Mouse (Mus musculus): ENCODE data around the gene Rtl9. TPM values are rescaled to one million over a fixed set of nuclear protein-coding genes. Genes with fewer than 3 reads are reported as not detected.

Gene Rtl9
- polyA plus RNA-seq (2012; rRNA removed): 0.85 and 1.5 TPM in 2 replicates

DNA sequence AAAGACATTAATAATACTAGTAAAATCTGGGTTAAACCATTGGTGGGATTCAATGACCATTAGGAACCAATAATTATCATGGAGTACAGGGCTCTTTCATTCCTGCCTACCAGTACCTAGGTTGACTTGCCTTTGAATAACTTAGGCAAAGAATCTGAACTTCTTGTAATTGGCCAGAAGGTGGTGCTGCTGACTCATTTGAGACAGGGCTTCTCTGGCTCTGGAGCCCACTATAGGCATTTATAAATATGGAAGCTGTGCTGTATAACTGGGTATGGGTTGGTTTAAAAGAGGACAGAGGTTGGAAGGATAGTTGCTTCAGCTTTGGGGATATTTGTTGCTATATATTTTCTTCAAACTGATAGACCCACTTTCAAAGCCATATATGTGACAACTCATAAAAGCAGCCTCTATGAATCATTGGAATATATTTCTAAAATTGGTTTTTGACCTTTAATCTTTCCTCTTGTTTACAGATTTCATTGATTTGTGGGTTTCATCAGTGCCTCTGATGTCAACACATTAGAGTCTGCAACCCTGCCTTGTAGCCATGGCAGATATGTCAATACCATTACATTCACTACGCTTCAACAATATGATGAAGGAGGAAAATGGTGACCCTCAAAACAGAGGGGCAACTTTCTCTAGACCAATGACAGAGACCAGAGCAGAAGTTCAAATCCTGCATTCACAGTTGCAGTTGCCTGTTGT is at the start of gene Rtl9:
TSS of gene Rtl9 (plus strand) at position 551 of the 711 bp plus-strand sequence.
- TF ChIP-seq CTCF (IDR thresholded peaks at IDR 0.05; ENCODE audit: borderline replicate concordance, extremely low read depth, insufficient read depth, insufficient read length): peak; percentile 63; the same call in 1 of the 2 replicates
- TF ChIP-seq POLR2A (IDR thresholded peaks at IDR 0.05; ENCODE audit: borderline replicate concordance, extremely low read depth, insufficient read depth, insufficient read length, poor library complexity, severe bottlenecking): no peak
- DNase-seq (ENCODE audit: low read depth): peak; percentile 71

DNA sequence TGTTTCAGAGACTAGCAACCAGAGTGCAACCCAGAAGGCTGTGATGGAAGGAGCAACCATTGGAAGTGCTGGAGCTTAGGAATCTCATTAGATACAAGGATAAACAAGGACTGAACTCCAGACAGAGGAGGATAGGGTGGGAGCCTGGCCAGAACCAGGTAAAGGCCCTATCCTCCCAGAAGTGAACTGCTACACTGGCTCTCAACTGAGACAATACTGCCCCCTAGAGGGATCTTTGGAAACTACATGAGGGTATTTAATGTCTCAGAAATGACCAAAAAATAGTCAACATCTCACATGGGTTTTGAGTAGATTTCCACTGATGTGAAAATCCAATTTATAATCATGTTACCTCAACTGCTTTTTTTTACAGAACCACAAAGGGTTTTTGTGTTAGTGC is 47.9 kb upstream of the Rtl9 start:
- TF ChIP-seq POLR2A (IDR thresholded peaks at IDR 0.05; ENCODE audit: borderline replicate concordance, extremely low read depth, insufficient read depth, insufficient read length, poor library complexity, severe bottlenecking) (no peak), CTCF (IDR thresholded peaks at IDR 0.05; ENCODE audit: borderline replicate concordance, extremely low read depth, insufficient read depth, insufficient read length) (peak; percentile 49; the same call in 1 of the 2 replicates)
- peak; percentile 32 for DNase-seq (ENCODE audit: low read depth)

DNA sequence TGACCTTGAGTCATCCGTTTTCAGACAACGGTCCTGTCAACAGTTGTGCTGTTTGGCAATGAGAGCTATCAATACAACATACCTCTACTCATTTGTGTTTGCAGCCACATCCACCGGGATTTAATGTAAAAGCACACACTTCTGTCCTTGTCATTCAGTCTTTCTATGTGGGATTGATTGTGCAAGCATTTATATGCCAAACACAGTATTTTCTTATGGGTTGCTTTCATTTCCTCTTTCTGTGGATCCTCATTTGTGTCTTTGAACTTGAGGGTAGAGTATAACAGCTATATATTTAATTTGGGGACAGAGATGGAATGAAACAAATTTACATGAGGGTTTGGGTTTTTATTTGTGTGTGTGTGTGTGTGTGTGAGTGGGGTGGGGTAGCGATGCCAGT is 47.5 kb upstream of the Rtl9 start:
- no peak for TF ChIP-seq POLR2A (IDR thresholded peaks at IDR 0.05; ENCODE audit: borderline replicate concordance, extremely low read depth, insufficient read depth, insufficient read length, poor library complexity, severe bottlenecking)
- TF ChIP-seq CTCF (IDR thresholded peaks at IDR 0.05; ENCODE audit: borderline replicate concordance, extremely low read depth, insufficient read depth, insufficient read length): no peak
- no peak for DNase-seq (ENCODE audit: low read depth)

DNA sequence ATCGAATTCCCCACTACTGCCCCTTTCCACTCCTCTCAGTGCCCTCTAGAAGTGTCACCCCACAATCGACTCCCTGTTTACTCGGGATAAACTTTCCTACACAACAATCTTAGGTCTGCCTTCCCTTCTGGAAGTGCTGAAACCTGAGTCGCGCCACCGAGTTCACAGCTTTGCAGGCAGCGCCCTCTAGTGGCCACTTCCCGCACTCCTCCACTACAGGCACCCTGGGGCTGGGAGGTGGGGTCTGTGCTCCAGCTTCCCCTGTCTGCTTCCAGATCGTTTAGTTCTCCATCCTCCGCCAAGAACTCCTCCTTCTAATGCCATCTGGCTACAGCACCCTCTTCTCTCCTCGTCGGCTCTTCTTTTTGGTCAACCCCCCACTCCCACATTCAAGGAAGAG is 40.6 kb upstream of the Rtl9 start:
- DNase-seq (ENCODE audit: low read depth): peak; percentile 80
- peak; percentile 93 for TF ChIP-seq CTCF (IDR thresholded peaks at IDR 0.05; ENCODE audit: borderline replicate concordance, extremely low read depth, insufficient read depth, insufficient read length)
- TF ChIP-seq POLR2A (IDR thresholded peaks at IDR 0.05; ENCODE audit: borderline replicate concordance, extremely low read depth, insufficient read depth, insufficient read length, poor library complexity, severe bottlenecking): no peak

DNA sequence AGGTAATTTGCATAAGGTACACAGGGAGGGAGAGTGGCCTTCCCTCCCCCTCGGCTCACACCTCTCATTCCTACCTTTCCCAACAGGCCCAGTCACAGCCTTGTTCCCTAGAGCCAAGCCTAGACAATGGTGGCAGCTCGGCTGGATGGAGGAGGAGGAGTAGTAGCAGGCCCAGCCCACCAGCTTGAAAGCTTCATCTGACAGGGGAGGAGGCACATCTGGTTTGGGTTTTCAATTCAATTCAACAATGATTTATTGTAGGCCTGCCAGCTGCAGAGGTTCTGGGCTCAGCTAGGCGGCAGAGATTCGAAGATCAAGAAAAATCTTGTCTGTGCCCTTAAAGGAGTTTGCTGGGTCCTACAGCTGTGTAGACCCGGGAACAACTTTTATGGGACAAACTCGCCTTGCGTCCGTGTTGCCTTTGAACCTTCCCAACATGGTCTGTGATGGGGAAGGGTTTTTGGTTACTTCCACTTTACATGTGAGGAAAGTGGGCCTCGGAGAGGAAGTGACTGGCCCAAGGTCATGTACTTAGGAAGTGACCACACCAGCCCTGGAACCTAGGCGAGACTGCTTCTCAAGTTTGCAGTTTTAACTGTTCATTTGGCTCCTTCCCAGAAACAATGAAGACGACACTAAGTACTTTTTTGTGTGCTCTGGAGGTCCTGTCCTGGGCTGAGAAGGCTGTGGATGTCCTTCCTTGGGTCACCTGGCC is 36.6 kb upstream of the Rtl9 start:
- no peak for TF ChIP-seq POLR2A (IDR thresholded peaks at IDR 0.05; ENCODE audit: borderline replicate concordance, extremely low read depth, insufficient read depth, insufficient read length, poor library complexity, severe bottlenecking)
- no peak for TF ChIP-seq CTCF (IDR thresholded peaks at IDR 0.05; ENCODE audit: borderline replicate concordance, extremely low read depth, insufficient read depth, insufficient read length)

DNA sequence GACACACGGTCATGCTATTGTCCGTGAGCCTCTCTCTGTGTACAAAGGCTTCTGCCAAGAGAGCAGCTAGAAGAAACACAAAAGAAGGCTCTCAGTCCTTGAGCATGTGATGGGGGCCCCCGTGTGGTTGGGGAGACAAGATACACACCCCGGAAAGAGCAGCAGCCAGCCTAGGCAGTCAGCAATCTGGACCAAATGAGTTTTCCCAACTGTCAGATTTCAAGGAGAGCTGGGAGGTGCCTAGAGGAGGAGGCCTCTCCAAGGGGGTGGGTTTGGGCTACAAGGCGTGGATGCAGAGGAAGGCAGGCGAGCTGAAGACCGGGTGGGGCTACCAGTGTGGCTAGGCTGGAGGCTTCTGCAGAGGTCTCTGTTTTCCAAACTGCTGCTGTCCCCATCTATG is 35.6 kb upstream of the Rtl9 start:
- peak; percentile 31 for DNase-seq (ENCODE audit: low read depth)
- TF ChIP-seq CTCF (IDR thresholded peaks at IDR 0.05; ENCODE audit: borderline replicate concordance, extremely low read depth, insufficient read depth, insufficient read length): no peak
- TF ChIP-seq POLR2A (IDR thresholded peaks at IDR 0.05; ENCODE audit: borderline replicate concordance, extremely low read depth, insufficient read depth, insufficient read length, poor library complexity, severe bottlenecking): no peak

More for the DNA sequence above, 36.6 kb upstream of the Rtl9 start:
- no peak for DNase-seq (ENCODE audit: low read depth)

DNA sequence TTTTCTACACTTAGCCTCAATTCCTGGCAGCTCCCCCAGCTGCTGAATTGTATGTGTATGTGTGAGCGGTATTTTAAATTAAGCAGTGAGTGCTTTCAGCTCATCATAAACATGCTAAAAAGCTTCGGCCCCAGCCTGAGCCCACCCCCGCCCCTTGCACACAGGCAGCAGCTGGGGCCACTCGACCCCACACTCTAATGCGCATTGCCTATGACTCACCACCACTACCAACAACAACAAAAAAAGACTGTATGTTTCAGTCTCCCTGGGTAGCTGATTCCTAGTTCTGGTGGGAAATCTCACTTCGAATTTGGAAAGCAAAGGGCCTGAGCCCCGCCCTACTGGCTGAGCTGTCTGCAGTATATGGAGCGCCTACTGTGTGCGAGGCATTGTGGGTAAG is 35.1 kb upstream of the Rtl9 start:
- DNase-seq (ENCODE audit: low read depth): peak; percentile 47
- no peak for TF ChIP-seq POLR2A (IDR thresholded peaks at IDR 0.05; ENCODE audit: borderline replicate concordance, extremely low read depth, insufficient read depth, insufficient read length, poor library complexity, severe bottlenecking)
- TF ChIP-seq CTCF (IDR thresholded peaks at IDR 0.05; ENCODE audit: borderline replicate concordance, extremely low read depth, insufficient read depth, insufficient read length): no peak

DNA sequence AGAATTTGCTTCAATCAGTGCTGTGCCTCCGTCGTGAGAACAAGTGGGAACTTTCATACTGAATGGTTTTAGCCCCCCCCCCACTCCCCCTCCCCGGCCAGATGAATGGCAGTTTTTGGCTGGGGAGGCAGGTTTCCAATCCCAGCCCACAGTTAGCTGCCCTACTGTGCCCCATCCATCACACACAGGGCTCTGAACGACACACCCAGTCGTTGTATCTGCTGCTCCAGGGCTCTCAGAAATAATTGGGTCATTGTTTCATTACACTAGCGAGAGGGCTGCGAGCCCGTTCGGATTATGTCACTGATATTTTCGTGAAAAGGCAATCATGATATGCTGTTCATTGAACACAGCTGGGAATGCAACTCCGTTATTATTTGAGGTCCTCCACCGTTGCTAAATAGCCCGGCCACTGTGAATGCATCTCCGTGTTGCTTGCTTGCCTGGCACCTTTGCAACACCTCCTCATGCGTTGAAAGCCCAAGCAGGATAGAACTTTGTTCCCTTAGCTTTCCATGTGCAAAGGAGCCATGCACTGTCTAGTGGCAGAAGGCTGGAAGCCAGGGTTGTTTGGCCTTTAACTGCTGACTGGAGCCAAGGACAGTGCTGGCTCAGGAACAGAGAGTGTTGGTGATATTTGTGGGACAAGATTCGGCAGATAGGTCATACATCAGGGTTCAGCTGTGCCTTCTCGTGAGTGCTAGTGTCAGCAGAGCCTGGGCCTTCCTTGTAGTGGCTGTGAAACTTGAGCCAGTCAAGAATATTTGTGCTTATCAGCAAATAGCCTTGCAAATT is 32.9 kb upstream of the Rtl9 start:
- TF ChIP-seq POLR2A (IDR thresholded peaks at IDR 0.05; ENCODE audit: borderline replicate concordance, extremely low read depth, insufficient read depth, insufficient read length, poor library complexity, severe bottlenecking) (no peak), CTCF (IDR thresholded peaks at IDR 0.05; ENCODE audit: borderline replicate concordance, extremely low read depth, insufficient read depth, insufficient read length) (no peak)
- DNase-seq (ENCODE audit: low read depth): peak; percentile 73

DNA sequence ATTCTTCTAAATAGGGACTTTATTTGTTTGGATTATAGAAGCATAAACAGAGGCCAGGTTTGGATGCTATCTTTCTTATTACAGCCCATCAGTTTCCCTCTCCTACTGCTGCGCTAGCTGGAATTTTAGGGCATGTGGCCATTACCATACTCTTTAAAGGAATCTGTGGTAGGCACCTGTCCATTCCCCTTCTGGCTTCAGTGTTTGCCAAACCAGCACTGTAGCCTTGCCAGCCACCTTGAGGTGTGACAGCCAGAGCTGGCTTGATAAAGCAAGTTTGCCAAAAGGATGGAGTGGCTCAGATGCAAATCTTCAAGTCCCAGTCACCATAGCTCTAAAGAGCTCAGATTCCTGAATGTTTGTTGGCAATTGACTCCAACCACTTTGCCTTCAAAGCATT is 32.3 kb upstream of the Rtl9 start:
- peak; percentile 49 for DNase-seq (ENCODE audit: low read depth)

DNA sequence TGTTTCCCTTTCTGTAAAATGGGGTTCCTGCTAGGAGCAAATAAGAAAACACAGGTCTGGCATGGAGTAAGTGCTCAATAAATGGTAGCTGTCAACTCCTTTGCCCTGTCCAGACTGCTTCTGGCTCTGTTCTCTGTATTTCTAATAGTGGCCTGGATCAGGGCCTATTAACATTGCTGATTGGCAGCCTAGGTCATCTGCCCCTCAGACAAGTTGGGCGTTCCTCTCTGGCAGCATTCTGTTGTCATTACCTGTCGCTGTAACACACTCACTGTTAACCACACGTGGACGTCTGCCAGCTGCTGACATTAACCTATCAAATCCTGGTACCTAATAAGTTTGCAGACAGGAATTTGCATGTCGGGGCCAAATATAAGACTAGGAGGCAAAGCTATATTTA is 31.8 kb upstream of the Rtl9 start:
- no peak for TF ChIP-seq CTCF (IDR thresholded peaks at IDR 0.05; ENCODE audit: borderline replicate concordance, extremely low read depth, insufficient read depth, insufficient read length)
- no peak for TF ChIP-seq POLR2A (IDR thresholded peaks at IDR 0.05; ENCODE audit: borderline replicate concordance, extremely low read depth, insufficient read depth, insufficient read length, poor library complexity, severe bottlenecking)
- DNase-seq (ENCODE audit: low read depth): peak; percentile 22

More for the DNA sequence above, 32.3 kb upstream of the Rtl9 start:
- TF ChIP-seq CTCF (IDR thresholded peaks at IDR 0.05; ENCODE audit: borderline replicate concordance, extremely low read depth, insufficient read depth, insufficient read length) (no peak), POLR2A (IDR thresholded peaks at IDR 0.05; ENCODE audit: borderline replicate concordance, extremely low read depth, insufficient read depth, insufficient read length, poor library complexity, severe bottlenecking) (no peak)
